Mouse (Mus musculus): Measurements from ENCODE around the gene Sh3bgr.

Gene Sh3bgr

GRCm38 (mm10) chr16:96213027-96213426 is 12.8 kb downstream of the Sh3bgr start:
- DNase-seq = no peak

DNA sequence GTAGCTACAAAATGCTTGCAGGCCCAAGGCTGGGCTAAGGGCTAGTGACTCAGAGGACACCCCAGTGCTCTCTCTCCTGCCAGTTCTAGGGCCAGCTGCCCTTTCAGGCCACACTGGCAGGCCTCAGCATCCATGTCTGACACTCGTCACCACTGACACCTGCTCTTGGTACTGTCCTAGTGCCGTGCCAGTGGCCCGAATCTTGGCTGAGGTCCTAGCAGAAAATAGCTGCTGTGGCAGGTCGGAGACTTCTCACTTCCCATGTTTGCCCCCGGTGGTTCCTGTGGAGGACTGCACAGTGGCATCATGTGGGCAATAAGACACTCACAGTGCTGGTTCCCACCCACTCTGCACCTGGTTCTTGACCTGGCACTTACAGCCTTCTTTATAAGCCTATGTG is 21.2 kb downstream of the Sh3bgr start:
- DNase-seq = no peak

DNA sequence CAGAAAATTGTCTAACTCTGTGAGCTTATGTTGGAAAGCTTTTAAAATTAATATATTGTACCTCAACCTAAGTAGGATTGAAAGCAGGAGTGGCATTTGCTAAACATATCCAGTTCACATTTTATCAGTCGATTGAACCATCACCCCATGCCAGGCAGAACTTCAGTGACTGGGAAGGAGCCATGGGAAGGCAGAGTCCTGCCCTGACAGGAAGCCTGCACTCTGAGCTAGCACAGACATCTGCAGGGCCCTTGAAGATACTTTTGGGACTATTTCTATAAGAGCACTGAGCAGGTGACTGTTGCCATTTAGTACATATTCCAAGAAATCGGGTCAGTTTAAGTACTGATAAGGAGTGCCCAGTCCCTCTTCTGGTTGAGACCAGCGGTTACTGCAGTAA is 21.7 kb downstream of the Sh3bgr start:
- no peak for DNase-seq

- DNase-seq = no peak
These were observed 22.2 kb downstream of the Sh3bgr start for GRCm38 (mm10) chr16:96222452-96222851.

DNA sequence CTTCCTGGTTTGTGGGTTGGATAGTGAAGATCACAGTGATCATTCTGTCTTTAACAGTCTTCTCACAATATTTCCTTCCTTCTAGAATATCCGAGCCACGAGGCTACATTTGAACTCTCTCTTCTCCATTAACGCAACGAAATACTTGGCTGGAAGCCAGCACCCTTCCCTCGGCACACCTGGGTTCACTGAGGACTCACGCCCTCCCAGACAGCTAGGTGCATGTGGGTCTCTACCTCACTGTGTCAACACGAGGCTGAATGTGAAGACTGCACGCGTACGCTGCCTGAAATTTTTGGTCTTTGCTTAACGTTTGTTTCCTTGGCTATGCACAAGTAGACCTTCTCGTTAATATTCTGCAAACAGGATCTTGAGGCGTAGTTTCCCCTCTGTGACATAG is 28.2 kb downstream of the Sh3bgr start:
- DNase-seq = no peak

- DNase-seq = no peak
These were observed 28.9 kb downstream of the Sh3bgr start for GRCm38 (mm10) chr16:96229044-96229555.

GRCm38 (mm10) chr16:96230411-96230810 is 30.2 kb downstream of the Sh3bgr start:
- peak; percentile 80 to 86 for DNase-seq

- DNase-seq = no peak
These were observed 31.0 kb downstream of the Sh3bgr start for GRCm38 (mm10) chr16:96231251-96231650.

GRCm38 (mm10) chr16:96231974-96232373 is 31.7 kb downstream of the Sh3bgr start:
- DNase-seq = no peak

DNA sequence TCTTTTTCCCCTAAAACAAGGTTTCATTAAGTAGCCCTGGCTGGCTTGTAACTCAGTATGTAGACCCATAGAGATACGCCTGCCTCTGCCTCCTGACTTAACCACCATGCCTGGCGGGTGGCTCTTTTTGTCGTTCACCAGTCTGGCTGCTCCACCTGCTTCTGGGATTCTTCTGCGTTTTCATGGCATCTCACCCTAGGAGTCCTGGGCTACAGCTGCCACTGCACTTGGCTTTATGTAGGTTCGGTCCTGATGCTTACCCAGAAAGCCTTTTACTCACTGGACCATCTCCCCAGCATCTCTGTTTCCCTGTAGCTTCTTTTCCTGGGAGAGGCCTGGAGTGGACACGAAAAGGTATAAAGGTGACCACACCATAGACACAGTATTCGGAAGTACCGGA is 33.7 kb downstream of the Sh3bgr start:
- DNase-seq = no peak

GRCm38 (mm10) chr16:96235366-96235970 is 35.2 kb downstream of the Sh3bgr start, which contains the start of gene B3galt5:
Gene B3galt5 (plus strand): TSS chr16:96235801.
- no peak for DNase-seq

GRCm38 (mm10) chr16:96244496-96244895 is 44.2 kb downstream of the Sh3bgr start:
- DNase-seq = no peak

DNA sequence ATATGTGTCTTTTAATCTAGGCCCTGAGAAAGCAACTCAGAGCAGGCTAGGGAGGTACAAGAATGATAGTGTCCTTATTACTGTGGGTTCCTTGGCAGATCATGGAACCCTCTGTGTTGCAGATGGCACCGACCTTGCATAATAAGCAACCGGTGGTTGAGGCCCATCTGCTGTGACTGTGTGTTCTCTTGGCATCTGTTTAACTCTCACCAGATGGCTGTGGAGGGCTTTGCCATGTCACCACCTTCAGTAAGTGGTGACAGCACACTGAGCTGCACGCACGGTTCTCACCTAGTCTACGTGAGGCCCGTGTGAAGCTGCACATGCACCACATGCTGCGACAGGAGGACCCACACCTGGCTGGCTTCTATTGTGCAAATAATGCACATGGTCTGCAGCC is 49.4 kb downstream of the Sh3bgr start:
- DNase-seq = no peak

DNA sequence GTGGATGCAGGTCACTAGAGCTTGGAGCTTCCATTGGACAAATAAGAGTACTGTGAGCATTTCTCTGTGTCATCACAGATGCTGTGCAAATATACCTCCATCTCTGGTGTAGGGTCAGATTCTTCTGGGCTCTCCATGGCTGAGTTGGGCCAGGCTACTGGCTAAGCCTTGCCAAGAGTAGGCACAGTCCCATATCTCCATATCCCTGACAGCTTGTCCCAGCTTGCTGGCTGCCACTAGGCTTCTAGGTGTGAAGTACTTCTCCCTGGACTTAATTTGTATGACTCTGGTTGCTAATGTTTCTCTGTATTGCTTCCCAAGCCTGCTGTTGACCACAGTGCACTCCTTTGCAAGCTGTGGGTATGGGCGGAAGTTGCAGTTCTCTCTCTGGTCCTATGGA is 51.9 kb downstream of the Sh3bgr start:
- no peak for DNase-seq

GRCm38 (mm10) chr16:96258429-96258828 is 58.2 kb downstream of the Sh3bgr start:
- DNase-seq = peak in 1 of 2 experiments; percentile 12

- DNase-seq = no peak
These were observed 71.5 kb downstream of the Sh3bgr start for GRCm38 (mm10) chr16:96271736-96272135.

DNA sequence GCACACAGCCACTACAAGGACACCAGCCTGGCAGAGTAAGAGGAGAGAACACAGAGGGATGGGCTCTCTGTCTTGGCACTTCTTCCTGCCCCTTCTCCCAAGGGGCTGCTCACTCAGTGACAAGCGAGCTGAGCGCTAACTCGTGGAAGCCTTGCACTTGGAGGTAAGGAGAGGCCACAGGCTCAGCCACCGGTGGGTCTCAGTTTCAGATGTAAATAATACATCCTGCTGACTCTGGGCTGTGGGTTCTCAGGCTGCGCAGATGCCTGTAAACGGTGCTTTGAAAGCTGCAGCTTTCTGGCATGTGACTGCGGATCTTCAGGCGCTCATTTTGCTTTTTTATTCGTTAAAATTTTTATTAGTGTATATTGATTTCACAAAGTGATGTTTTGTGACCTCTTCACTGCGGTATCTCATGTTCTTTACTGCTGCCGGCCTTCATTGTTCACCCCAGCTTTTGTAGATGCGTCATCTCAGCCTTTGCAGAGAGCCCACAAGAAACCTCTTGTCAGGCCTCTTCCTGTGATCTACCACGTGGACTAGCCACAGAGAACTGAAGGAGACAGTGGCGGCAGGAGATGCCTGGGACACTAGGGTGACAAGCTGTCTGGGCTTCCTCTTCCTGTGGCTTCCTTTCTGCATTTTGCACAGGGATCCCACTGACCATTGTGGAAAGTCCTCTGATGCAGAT is 72.8 kb downstream of the Sh3bgr start:
- DNase-seq = no peak

GRCm38 (mm10) chr16:96276596-96276995 is 76.3 kb downstream of the Sh3bgr start:
- DNase-seq = no peak

All from kidney, postnatal 4 days (tissue).